Mouse (Mus musculus) limb, embryonic 10.5 days (tissue): ENCODE data around the gene Tnrc6a. TPM values are rescaled to one million over a fixed set of nuclear protein-coding genes. Genes with fewer than 3 reads are reported as not detected.

Source experiments
- DNase-seq: peaks from one replicate; pipeline ENCODE4 v3.0.0-alpha.2; 2017; ENCODE audit warnings: low spot score
- H3K27ac ChIP-seq: fragments of 300-500 bp; sonication (generic); 2 replicates; pipeline ENCODE4 v1.5.1; 2016; ENCODE audit warnings: mild to moderate bottlenecking
- H3K27me3 ChIP-seq: fragments of 300-500 bp; sonication (generic); 2 replicates; pipeline ENCODE4 v1.6.1; 2016; ENCODE audit warnings: low read depth, mild to moderate bottlenecking; ENCODE audit not compliant: poor library complexity, severe bottlenecking
- H3K36me3 ChIP-seq: fragments of 300-500 bp; sonication (generic); 2 replicates; pipeline ENCODE4 v1.6.1; 2016; ENCODE audit warnings: mild to moderate bottlenecking, moderate library complexity
- H3K4me1 ChIP-seq: fragments of 300-500 bp; sonication (generic); 2 replicates; pipeline ENCODE4 v1.6.1; 2016
- H3K4me3 ChIP-seq: fragments of 300-500 bp; sonication (generic); 2 replicates; pipeline ENCODE4 v1.5.1; 2016; ENCODE audit warnings: mild to moderate bottlenecking, moderate library complexity
- H3K9me3 ChIP-seq: fragments of 300-500 bp; sonication (generic); replicated peaks from 2 replicates; pipeline ENCODE4 v1.6.1; 2016; ENCODE audit warnings: mild to moderate bottlenecking
- WGBS: fragments of 180-500 bp; shearing (Covaris S2); methylation state at CpG from one replicate; pipeline ENCODE4 v1.1.7; 2016; 5-methylcytosine and 5-hydroxymethylcytosine counted together
- polyA plus RNA-seq: library from polyadenylated mRNA; unstranded; fragments of >200 nt; fragmentation: Nextera tagmentation; extraction: Ambion mirVana; gene quantifications from 2 replicates; pipeline ENCODE4 v1.2.1, GENCODE M21; 2016

Tnrc6a gene
- polyA plus RNA-seq, 1 experiment from 2014 or later = 75.9 TPM

DNA sequence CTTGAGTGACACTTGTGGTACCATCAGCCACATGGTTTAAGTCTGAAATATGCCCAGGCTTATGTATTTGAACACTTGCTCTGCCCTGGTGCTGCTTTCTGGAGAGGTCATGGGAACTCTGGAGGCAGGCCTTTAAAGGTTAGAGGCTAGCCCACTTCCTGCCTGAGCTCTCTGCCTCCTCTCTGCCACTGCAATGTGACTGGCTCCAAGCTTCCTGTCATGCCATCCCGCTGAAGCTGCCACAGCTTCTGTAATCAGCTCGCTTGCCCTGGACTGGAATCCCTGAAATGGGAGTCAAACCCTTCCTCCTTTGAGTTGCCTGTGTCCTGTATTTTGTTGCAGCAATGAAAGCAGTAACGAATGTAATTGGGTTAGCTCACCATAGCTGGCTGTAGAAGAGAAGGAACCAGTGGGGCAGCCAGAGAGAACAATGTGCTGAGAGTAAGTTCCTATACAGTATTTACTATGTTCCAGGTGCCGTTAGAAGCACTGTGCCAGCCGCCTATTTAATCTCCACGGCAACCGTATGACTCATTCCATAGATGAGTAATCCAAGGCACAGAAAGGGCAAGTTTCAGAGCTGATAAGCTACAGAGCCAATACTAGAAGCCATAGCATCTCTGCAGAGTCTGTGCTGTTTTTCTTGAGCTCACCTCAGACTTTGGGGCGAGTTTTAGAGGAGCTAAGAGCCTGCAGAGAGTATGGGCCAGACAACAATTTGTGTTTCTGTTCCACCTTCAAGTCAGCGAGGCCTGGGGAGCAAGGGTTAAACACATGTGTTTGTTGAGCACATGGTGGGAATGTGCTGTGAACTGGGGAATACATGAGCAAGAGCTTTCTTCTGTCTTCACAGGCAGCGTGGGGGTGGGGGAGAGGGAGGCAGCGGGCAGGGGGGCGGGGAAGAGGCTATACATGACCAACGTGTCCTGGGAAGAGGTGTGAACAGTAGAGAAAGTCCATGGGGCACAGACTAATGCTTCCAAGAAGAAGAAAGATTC is 15.3 kb upstream of the Tnrc6a start:
- 77% methylated on average over 13 of the region's 13 CpGs for WGBS
- no peak overlapping the region for H3K4me3 ChIP-seq
- peak overlapping the region; percentile 62 for H3K27ac ChIP-seq
- peaks cover 25% of the 10 kb centered on the region; the same call in 1 of the 2 replicates for H3K4me1 ChIP-seq
- no peaks in the 10 kb centered on the region for H3K36me3 ChIP-seq
- H3K9me3 ChIP-seq = no peaks in the 10 kb centered on the region
- no peak for DNase-seq
- H3K27me3 ChIP-seq = no peaks in the 10 kb centered on the region

DNA sequence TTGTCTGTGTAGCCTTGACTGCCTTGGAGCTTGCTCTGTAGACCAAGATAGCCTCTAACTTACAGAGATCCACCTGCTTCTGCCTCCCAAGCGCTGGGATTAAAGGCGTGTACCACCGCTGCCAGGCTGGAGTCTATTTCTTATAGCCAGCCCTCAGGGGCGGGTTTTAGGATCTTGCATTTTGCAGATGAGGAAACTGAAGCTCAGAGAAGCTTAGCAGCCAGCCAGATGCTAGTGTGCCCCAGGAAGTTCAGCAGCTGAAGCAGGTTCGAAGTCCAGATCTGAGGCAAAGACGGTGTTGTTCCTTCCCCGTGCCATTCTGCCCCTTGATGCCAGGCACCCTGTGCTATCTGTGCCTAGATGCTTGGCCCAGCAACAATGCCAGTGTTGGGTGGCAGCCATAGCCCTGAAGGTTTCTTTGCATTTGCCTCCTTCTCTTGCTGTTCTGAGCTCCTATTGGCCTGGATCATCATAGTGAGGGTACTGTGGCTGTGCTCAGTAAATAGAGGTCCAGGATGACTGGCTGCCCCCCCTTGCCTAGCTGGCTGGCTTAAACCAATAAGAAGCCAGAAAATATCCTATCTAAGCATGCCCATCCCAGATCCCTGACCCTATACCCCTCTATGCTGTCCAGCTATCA is 14.2 kb upstream of the Tnrc6a start:
- H3K9me3 ChIP-seq = no peaks in the 10 kb centered on the region
- peaks cover 25% of the 10 kb centered on the region; the same call in 1 of the 2 replicates for H3K4me1 ChIP-seq
- WGBS = 94% methylated on average over 7 of the region's 7 CpGs
- no peaks in the 10 kb centered on the region for H3K27me3 ChIP-seq
- no peak overlapping the region for H3K4me3 ChIP-seq
- no peak overlapping the region for H3K27ac ChIP-seq
- no peak for DNase-seq
- no peaks in the 10 kb centered on the region for H3K36me3 ChIP-seq

DNA sequence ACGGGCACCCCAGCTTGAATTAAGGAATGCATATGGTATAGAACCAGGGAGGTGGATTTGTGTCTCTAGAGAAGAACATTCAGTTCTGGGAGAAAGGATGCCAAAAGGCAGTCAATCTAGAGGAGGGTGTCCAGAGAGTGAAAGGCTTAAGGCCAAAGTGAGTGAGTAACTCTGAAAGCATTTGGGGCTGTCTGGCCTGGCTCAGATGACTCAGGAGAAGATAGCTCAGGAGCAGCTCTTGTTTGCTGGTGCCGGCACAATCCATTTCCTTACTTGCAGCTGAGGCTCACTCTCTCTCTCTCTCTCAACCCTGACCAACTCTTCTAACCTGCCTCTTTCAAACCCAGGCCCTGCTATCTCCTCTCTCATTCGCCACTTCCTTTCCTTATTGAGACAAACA is 13.6 kb upstream of the Tnrc6a start:
- Histone ChIP-seq H3K9me3 (no peaks in the 10 kb centered on the region), H3K36me3 (no peaks in the 10 kb centered on the region), H3K4me3 (no peak overlapping the region), H3K4me1 (peaks cover 25% of the 10 kb centered on the region; the same call in 1 of the 2 replicates), H3K27ac (peak overlapping the region; percentile 9; the same call in 1 of the 2 replicates), H3K27me3 (no peaks in the 10 kb centered on the region)
- no peak for DNase-seq
- WGBS = 64% methylated on average over 3 of the region's 3 CpGs

DNA sequence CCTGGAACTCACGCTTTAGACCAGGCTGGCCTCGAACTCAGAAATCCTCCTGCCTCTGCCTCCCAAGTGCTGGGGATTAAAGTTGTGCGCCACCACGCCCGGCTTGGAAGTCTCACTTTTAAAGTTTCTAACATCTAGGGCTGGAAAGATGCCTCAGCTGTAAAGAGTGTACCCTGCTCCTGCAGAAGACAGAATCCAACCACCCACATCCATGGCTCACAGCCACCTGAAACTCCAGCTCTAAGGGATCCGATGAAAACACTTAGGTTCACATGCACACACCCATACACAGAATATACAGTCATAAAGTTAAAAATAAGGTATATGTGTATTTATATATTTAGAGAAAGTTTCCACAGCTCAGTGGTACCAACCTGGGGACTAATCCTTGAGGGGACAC is 10.1 kb upstream of the Tnrc6a start:
- H3K9me3 ChIP-seq = no peaks in the 10 kb centered on the region
- H3K4me1 ChIP-seq = peaks cover 16% of the 10 kb centered on the region; the same call in 1 of the 2 replicates
- H3K27ac ChIP-seq = no peak overlapping the region
- no peak for DNase-seq
- H3K36me3 ChIP-seq = no peaks in the 10 kb centered on the region
- 88% methylated on average over 6 of the region's 6 CpGs for WGBS
- H3K27me3 ChIP-seq = no peaks in the 10 kb centered on the region
- H3K4me3 ChIP-seq = no peak overlapping the region

DNA sequence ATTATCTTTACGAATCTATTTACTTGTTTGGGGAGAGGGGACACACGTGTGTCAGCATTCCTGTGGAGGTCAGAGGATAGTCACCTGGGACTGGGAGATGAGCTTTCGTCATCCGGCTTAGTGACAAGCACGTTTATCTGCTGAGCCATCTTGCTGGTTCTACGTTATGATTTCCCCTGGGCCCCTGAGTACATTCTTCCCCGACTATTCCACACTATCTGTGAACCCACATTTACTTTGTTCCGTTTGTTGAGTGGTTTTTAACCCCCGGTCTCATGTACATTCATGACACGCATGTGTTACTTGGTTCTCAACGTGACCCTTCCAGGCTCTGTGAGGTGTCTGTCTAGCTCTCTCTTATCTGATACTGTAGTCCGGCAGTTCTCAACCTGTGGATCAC is 6.9 kb upstream of the Tnrc6a start:
- 83% methylated on average over 12 of the region's 12 CpGs for WGBS
- Histone ChIP-seq H3K4me1 (peaks cover 5% of the 10 kb centered on the region; the same call in 1 of the 2 replicates), H3K27me3 (no peaks in the 10 kb centered on the region), H3K27ac (no peak overlapping the region), H3K9me3 (no peaks in the 10 kb centered on the region), H3K4me3 (no peak overlapping the region), H3K36me3 (no peaks in the 10 kb centered on the region)
- DNase-seq = no peak

DNA sequence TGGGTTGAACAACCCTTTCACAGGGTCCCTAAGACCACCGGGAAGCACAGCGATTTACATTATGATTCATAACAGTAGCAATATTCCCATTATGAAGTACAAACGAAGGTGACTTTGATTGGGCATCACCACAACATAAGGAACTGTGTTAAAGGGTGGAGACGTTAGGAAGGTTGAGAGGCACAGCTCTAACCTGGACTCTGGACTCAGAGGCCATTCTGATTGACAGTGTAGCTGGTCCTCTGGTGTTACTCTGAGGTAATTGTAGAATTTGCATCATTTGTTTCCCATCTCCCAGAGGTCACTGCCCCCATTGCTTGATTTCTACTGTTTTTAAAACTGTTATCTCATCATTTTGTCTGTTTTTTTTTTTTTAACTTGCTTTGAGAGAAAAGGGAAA is 6.5 kb upstream of the Tnrc6a start:
- WGBS = 81% methylated on average over 4 of the region's 4 CpGs

DNA sequence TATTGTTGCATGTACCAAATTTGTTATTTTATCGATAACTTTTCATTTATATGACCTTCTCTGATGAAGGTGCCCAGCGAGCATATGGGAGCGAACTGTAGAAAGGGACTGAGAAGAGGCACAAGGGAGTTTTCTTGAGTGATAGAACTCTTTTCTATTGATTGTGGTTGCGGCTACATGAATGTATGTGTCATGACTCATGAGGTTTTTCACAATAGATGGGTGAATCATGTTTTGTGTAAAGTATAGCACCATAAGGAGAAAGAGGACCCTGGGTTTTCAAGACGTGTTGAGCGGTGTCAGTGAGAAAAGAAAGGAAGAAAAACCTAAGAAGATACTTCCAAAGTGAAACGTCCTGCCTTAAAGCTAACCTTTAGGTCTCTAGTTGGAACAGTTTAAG is 3.2 kb upstream of the Tnrc6a start:
- WGBS = 85% methylated on average over 7 of the region's 7 CpGs

More for the DNA sequence above, 6.5 kb upstream of the Tnrc6a start:
- no peaks in the 10 kb centered on the region for H3K9me3 ChIP-seq
- H3K27ac ChIP-seq = no peak overlapping the region
- H3K36me3 ChIP-seq = no peaks in the 10 kb centered on the region
- H3K27me3 ChIP-seq = no peaks in the 10 kb centered on the region
- H3K4me1 ChIP-seq = peaks cover 5% of the 10 kb centered on the region; the same call in 1 of the 2 replicates
- no peak overlapping the region for H3K4me3 ChIP-seq
- no peak for DNase-seq

DNA sequence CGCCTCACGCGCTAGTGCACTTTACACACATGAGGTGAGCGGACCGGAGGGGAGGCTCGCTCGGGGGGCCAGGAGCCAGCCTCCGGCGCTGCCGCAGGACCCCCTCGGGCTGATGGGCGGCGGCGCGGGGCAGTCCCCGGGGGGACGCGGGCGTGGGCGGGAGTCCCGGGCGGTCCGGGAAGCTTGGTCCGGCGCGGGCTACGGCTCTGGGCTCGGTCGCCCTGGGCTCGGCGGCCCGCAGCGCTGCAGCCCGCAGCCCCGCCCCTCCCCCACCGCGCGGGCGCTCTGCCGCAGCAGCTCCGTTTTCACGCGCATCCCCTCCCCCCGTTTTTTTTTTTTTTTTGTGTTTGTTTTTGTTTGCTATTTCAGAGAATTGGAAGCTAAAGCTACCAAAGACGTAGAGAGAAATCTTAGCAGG is 623 bp downstream of the Tnrc6a start:
- H3K27ac ChIP-seq = peak overlapping the region; percentile 100
- peaks cover 9% of the 10 kb centered on the region; the same call in 1 of the 2 replicates for H3K4me1 ChIP-seq
- WGBS = under 1% methylated on average over 31 of the region's 45 CpGs
- no peaks in the 10 kb centered on the region for H3K9me3 ChIP-seq
- H3K27me3 ChIP-seq = no peaks in the 10 kb centered on the region
- no peak for DNase-seq
- H3K36me3 ChIP-seq = peaks cover 32% of the 10 kb centered on the region
- H3K4me3 ChIP-seq = peak overlapping the region; percentile 98

More for the DNA sequence above, 3.2 kb upstream of the Tnrc6a start:
- H3K27ac ChIP-seq = no peak overlapping the region
- no peak for DNase-seq
- H3K4me3 ChIP-seq = no peak overlapping the region
- H3K36me3 ChIP-seq = no peaks in the 10 kb centered on the region
- H3K9me3 ChIP-seq = no peaks in the 10 kb centered on the region
- peaks cover 9% of the 10 kb centered on the region; the same call in 1 of the 2 replicates for H3K4me1 ChIP-seq
- H3K27me3 ChIP-seq = no peaks in the 10 kb centered on the region

DNA sequence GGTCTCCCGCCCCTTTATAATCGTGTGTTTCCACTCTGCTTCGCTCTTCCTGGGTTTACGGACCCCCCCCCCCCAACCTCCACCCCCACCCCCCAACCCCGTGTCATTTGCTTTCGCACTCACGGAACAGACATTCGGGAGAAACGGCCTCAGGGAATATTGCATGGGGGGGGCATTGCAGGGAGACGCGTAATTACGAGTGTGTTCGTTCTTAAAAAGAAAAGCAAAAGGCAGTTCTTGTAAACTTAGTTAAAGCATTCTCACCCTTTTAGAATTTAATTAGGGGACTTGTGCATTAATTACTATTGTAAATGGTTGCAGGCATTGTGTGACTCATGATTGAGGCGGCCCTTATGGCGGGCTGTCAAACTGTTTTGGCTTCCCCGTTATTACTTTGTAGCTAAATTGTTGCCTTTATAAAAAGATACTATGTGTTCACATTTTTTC is 1.1 kb downstream of the Tnrc6a start:
- peak overlapping the region; percentile 100 for H3K27ac ChIP-seq
- peaks cover 34% of the 10 kb centered on the region for H3K36me3 ChIP-seq
- H3K4me3 ChIP-seq = peak overlapping the region; percentile 98
- 2% methylated on average over 16 of the region's 16 CpGs for WGBS
- H3K4me1 ChIP-seq = peaks cover 9% of the 10 kb centered on the region; the same call in 1 of the 2 replicates
- no peaks in the 10 kb centered on the region for H3K27me3 ChIP-seq
- peak; percentile 49 for DNase-seq
- no peaks in the 10 kb centered on the region for H3K9me3 ChIP-seq

DNA sequence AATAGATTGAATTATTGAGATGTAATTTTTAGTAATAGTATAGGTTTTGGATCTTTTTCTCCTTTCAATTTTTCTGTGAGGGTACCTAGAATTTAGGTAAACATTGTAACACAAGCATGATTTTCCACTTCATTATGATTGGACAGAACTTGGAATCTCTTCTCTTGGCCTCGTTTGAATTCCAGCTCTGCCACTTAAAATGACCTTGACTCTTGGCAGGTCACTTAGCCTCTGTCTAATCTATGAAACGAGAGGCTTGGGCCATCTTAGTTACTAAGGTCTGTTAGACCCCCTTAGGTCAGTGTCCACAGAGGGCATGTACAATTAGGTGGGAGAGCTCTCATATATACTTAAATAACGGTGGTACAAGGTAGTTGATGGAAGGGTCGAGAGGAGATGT is 2.4 kb downstream of the Tnrc6a start:
- Histone ChIP-seq H3K27me3 (no peaks in the 10 kb centered on the region), H3K36me3 (peaks cover 46% of the 10 kb centered on the region), H3K27ac (no peak overlapping the region), H3K4me3 (no peak overlapping the region), H3K9me3 (no peaks in the 10 kb centered on the region), H3K4me1 (peaks cover 9% of the 10 kb centered on the region; the same call in 1 of the 2 replicates)
- 70% methylated on average over 4 of the region's 4 CpGs for WGBS
- DNase-seq = no peak

DNA sequence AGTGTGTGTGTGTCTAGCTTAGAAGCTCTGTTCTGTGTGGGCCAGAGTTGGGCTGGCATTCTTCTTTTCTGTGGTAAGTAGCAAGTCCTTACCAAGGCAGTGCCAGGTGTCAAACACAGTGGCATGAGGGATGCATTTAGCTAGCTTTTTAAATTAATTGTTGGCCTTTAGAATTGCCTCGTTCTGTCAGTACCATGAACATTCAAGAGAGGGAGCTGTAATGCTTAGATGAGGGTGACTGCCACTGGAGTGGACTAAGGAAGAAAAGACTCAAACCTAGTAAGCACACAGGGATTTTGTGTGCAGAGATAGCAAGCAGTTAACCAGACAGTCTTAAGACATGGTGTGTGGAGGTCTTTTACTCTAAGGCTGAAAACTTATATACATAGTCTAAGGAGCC is 3.6 kb downstream of the Tnrc6a start:
- no peak overlapping the region for H3K27ac ChIP-seq
- no peaks in the 10 kb centered on the region for H3K27me3 ChIP-seq
- peaks cover 56% of the 10 kb centered on the region for H3K36me3 ChIP-seq
- H3K9me3 ChIP-seq = no peaks in the 10 kb centered on the region
- 68% methylated on average over 1 of the region's 1 CpGs for WGBS
- no peak for DNase-seq
- peaks cover 9% of the 10 kb centered on the region; the same call in 1 of the 2 replicates for H3K4me1 ChIP-seq
- H3K4me3 ChIP-seq = no peak overlapping the region

DNA sequence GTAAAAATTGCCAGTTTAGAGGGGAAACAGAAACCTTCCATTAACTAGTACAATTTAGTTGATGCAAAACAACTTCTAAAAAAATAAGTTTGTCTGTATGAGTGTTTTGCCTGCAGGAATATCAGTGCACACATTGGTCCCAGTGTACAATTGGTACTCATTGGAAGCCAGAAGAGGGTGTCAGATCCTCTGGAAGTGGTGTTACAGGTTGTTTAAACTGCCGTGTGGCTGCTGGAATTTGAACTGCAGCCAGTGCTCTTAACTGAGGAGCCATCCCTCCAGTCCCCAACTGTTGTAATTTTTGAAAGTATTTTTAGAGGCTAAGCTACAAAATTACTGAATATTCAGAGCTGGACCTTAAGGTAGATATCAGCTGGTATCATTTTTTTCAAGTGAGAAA is 4.3 kb downstream of the Tnrc6a start:
- Histone ChIP-seq H3K9me3 (no peaks in the 10 kb centered on the region), H3K27me3 (no peaks in the 10 kb centered on the region), H3K4me1 (peaks cover 9% of the 10 kb centered on the region; the same call in 1 of the 2 replicates), H3K27ac (no peak overlapping the region), H3K36me3 (peaks cover 58% of the 10 kb centered on the region), H3K4me3 (no peak overlapping the region)
- WGBS = 47% methylated on average over 1 of the region's 1 CpGs
- no peak for DNase-seq

DNA sequence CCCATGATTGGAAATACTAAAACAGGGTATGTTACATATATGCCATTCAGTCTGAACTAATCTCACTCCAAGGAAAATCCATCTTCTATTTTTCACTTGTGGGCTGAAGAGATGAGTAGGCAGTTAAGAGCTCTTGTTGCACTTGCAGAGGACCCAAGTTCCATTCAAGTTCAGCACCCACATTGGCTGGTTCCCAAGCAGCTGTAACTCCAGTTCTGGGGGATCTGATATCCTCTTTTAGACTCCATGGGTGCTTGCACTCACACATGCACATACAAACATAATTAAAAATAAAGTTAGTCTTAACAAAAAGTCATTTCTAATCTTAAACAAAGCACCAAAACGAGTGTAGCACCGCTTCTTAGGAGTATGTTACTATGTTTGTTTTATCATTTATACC is 5.4 kb downstream of the Tnrc6a start:
- no peak for DNase-seq
- no peak overlapping the region for H3K4me3 ChIP-seq
- H3K27ac ChIP-seq = no peak overlapping the region
- peaks cover 9% of the 10 kb centered on the region for H3K4me1 ChIP-seq
- H3K9me3 ChIP-seq = no peaks in the 10 kb centered on the region
- WGBS = 90% methylated on average over 2 of the region's 2 CpGs
- peaks cover 58% of the 10 kb centered on the region for H3K36me3 ChIP-seq
- no peaks in the 10 kb centered on the region for H3K27me3 ChIP-seq
